Mouse (Mus musculus): ENCODE measurements around the gene Layn.

DNA sequence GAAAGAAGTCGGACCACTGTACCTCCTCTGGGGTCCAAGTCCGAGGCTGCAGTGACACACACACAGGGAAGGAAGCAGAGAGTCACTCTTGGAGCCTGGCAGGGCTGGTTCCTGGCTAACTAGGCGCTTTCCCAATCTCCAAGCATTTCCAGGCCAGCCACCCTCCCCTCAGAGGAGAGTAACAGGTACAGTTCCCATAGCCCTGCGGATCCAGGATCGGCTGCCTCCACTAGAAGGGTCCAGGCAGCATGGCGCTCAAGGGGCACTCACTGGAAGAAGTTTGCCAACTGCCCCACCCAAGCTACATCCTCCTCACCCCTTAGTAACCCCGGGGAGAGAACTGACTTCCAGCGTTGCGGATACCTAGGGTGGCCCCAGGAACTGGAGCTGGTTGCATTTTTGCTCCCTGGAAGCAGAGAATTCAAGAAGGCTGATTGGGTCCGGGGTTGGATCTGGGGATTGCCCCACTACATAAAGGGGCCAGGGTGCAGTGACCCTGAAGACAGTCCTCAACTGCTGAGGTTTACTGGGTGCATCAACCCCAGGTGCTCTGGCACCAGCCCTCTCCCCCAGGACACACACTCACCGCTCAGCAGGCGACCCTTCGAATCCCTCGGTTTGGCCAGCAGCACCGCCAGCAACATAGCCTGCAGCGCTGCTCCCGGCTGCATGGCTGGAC lies 455 bp downstream of the Layn start:
- TF ChIP-seq CTCF (IDR thresholded peaks at IDR 0.05; ENCODE audit: low read depth) = no peak
- no peak for TF ChIP-seq EP300 (optimal IDR thresholded peaks at IDR 0.05)

All from stomach, postnatal 0 days (tissue).